Mouse (Mus musculus): ENCODE data around the gene Sall1.

Sall1 gene

DNA sequence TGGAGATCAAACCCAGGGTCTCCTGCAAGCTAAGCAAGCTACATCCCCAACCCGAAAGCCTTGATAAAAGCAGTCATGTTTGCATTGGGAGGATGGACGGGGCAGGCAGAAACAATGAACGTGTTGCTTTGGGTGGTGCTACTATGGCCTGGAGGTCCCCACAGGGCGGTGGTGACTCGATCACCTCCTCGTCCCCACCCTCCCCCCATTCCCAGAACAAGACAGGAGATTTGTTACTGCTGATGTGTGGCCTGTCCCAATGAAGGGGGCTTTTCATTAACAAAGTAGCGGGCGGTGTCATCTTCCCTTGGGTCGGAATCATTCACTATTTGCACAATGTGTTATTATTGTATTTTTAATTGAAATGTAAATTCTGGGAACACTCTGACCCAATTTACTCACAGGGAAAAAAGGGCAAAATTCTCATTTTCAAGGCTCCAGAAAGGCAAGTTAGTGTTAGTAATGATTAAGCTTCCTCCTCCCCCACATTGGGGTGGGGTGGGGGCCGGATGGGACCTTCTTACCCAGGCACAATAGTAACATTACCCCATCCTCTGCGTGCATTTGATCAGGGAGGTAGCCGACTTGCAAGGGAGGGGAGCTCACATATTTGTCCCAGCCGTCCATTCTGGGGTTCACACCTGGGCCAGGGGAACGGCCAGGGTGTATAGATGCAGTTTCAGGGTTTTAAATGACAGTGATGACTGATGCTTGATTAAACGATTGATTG is 52.0 kb downstream of the Sall1 start:
- DNase-seq (ENCODE audit: low spot score in 2 of 2) = no peak

DNA sequence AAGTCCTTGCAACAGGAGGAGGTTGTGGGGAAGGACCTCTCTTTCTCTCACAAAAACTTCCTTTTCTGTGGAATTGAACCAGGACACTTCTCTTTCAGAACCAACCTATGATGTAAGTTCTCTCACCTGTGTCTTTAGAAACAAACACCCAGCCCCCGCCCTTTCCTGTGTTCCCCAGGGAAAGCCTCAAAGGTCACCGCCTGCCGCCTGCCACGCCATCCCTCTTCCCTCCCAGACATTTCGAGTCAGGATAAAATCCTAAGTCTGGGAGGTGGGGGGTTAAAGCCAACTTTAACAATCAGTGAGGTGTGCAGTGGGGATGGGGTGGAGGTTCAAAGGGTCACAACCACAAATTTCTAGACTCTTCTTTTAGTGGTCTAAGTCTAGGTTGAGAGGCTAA is 52.8 kb downstream of the Sall1 start:
- DNase-seq (ENCODE audit: low spot score in 2 of 2) = no peak

DNA sequence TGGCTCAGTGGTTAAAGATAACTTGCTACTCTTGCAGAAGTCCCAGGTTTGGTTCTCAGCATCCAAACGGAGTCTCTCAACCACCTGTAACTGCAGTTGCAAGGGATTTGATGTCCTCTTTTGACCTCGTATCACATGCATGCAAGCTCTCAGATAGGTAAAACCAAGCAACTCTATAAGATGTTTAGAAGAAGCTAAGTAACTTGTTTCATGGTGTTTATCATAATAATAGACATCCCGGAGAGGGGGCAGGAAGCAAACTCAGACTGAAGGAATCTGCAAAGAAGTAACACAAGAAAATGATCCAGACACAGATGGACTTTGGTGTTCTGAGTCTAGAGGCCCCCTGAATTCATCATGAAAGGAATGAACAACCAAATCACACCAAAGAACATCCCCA is 55.0 kb downstream of the Sall1 start:
- DNase-seq (ENCODE audit: low spot score in 2 of 2) = no peak

DNA sequence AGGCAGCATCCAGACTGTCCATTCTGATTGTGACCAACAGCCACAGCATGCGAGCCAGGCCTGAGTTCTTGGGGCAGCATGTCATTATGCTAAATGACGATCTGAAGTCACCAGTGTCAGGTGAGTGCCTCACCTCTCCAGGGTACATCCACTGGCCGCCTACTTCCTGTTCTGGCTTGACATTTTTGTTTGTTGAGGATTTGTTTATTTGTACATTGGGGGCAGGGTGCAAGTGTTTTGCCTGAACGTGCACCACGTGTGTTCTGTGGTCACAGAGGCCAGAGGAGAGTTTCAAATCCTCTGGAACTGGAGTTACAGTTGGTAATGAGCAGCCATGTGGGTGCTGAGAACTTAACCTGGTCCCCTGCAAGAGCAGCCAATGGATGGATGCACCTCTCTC is 60.5 kb downstream of the Sall1 start:
- DNase-seq (ENCODE audit: low spot score in 2 of 2) = no peak

Measured in urinary bladder, adult 18-20 months (tissue).